Mouse (Mus musculus) heart, embryonic 16.5 days (tissue): ENCODE results near the gene Ndufa11. TPM values are rescaled to one million over a fixed set of nuclear protein-coding genes. Genes with fewer than 3 reads are reported as not detected.

Experiments
- ATAC-seq: fragments of 200-750 bp; cut with Nextera tagmentation; replicated peaks from 2 replicates; pipeline ENCODE4 v1.8.0; 2017; ENCODE audit warnings: moderate number of reproducible peaks; ENCODE audit not compliant: insufficient read depth, low FRiP score; ENCODE audit errors: extremely low read depth
- H3K27ac ChIP-seq: fragments of 300-500 bp; sonication (generic); 2 replicates; pipeline ENCODE4 v1.5.1; 2014; ENCODE audit warnings: mild to moderate bottlenecking, low read length, control low read depth, moderate library complexity
- H3K27me3 ChIP-seq: fragments of 300-500 bp; sonication (generic); 2 replicates; pipeline ENCODE4 v1.6.1; 2014; ENCODE audit warnings: low read length, mixed read lengths; ENCODE audit not compliant: control insufficient read depth, insufficient read depth
- H3K36me3 ChIP-seq: fragments of 300-500 bp; sonication (generic); 2 replicates; pipeline ENCODE4 v1.6.1; 2014; ENCODE audit not compliant: control insufficient read depth, insufficient read depth
- H3K4me1 ChIP-seq: fragments of 300-500 bp; sonication (generic); 2 replicates; pipeline ENCODE4 v1.6.1; 2014; ENCODE audit warnings: low read length, mixed read lengths; ENCODE audit not compliant: control insufficient read depth, insufficient read depth
- H3K4me2 ChIP-seq: fragments of 300-500 bp; sonication (generic); 2 replicates; pipeline ENCODE4 v1.6.1; 2014; ENCODE audit warnings: low read depth, mild to moderate bottlenecking, control low read depth, low read length
- H3K4me3 ChIP-seq: fragments of 300-500 bp; sonication (generic); 2 replicates; pipeline ENCODE4 v1.5.1; 2014; ENCODE audit warnings: mild to moderate bottlenecking, control low read depth, low read length
- H3K9ac ChIP-seq: fragments of 300-500 bp; sonication (generic); 2 replicates; pipeline ENCODE4 v1.6.1; 2014; ENCODE audit warnings: low read length, control low read depth
- H3K9me3 ChIP-seq: fragments of 300-500 bp; sonication (generic); replicated peaks from 2 replicates; pipeline ENCODE4 v1.6.1; 2016; ENCODE audit warnings: low read length; ENCODE audit not compliant: control insufficient read depth
- WGBS: fragments of 180-500 bp; shearing (Covaris S2); extraction: QIAGEN DNeasy Blood & Tissue Kit; methylation state at CpG from one replicate; pipeline ENCODE4 v1.1.7; 2014; 5-methylcytosine and 5-hydroxymethylcytosine counted together
- polyA plus RNA-seq: library from polyadenylated mRNA; unstranded; fragments of >200 nt; fragmentation: Nextera tagmentation; extraction: Ambion mirVana; gene quantifications from 2 replicates; pipeline ENCODE4 v1.2.1, GENCODE M21; 2015

The Ndufa11 gene
- polyA plus RNA-seq, 1 experiment from 2014 or later, result 1,043 TPM

DNA sequence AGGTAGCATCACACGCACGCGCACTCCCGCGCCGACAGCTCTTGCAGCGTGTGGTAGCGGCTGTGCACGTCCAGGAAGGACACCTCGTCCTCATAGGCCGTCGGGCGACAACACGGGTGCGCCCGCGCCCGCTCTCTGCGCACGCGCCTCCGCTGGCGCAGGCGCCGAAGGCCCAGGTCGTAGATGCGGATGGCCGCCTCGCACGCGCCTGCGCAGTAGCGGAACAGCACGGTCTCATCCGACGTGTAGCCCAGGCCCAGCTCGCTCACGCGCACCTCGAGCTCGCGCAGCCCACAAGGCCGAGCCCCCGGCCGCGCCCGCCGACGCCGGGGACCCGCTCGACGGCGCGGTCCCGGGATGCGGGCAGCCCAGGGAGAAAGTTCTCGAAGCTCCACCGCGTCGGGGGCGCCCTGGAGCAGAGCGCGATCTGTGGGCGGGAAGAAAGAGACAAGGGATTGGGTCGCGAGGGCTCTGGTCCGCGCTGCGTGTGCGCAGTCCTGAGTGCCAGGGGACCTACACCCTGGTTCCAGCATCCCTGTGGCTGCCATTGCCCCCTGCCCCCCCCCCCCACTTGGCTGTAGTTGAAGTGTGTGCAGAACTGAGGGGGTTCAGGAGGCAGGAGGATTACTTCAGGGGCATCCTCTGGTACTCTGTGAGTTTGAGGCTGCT lies 34.0 kb downstream of the Ndufa11 start:
- Histone ChIP-seq H3K4me1 (no peaks in the 10 kb centered on the region; the same call in 1 of the 2 replicates), H3K27me3 (peaks cover 50% of the 10 kb centered on the region), H3K4me3 (peak overlapping the region; percentile 40), H3K27ac (no peak overlapping the region), H3K9me3 (no peaks in the 10 kb centered on the region), H3K4me2 (peak overlapping the region; percentile 59), H3K9ac (peak overlapping the region; percentile 36; the same call in 1 of the 2 replicates), H3K36me3 (no peaks in the 10 kb centered on the region)
- 18% methylated on average over 71 of the region's 71 CpGs for WGBS
- peak; percentile 44 for ATAC-seq

DNA sequence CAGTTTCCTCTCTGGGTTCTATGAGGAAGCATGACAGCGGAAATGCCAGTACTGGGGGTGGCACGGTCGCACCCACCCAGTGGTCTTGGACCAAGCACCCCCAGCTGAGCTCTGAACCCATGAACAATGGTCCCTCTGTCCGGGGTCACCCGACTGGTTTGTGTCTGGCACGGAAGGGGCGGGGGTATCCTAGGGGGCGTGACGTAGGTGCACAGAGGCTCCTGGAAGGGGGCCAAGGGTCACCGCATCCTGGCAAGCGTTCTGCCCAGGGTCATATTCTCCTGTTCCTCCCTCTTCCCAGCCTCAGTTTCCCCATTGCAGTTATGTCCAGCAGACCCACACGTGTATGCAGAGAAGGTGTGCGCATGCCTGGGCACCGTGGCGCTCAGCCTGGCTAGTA lies 35.9 kb downstream of the Ndufa11 start:
- H3K27ac ChIP-seq, result no peak overlapping the region
- peaks cover 10% of the 10 kb centered on the region for H3K4me1 ChIP-seq
- WGBS, result 30% methylated on average over 15 of the region's 15 CpGs
- no peak overlapping the region for H3K4me2 ChIP-seq
- ATAC-seq, result no peak
- 0 out of 2 replicates have a peak, but pooled peaks cover 2% of the 10 kb centered on the region for H3K9me3 ChIP-seq
- H3K27me3 ChIP-seq, result peaks cover 55% of the 10 kb centered on the region
- no peak overlapping the region for H3K4me3 ChIP-seq
- no peak overlapping the region for H3K9ac ChIP-seq
- no peaks in the 10 kb centered on the region for H3K36me3 ChIP-seq

DNA sequence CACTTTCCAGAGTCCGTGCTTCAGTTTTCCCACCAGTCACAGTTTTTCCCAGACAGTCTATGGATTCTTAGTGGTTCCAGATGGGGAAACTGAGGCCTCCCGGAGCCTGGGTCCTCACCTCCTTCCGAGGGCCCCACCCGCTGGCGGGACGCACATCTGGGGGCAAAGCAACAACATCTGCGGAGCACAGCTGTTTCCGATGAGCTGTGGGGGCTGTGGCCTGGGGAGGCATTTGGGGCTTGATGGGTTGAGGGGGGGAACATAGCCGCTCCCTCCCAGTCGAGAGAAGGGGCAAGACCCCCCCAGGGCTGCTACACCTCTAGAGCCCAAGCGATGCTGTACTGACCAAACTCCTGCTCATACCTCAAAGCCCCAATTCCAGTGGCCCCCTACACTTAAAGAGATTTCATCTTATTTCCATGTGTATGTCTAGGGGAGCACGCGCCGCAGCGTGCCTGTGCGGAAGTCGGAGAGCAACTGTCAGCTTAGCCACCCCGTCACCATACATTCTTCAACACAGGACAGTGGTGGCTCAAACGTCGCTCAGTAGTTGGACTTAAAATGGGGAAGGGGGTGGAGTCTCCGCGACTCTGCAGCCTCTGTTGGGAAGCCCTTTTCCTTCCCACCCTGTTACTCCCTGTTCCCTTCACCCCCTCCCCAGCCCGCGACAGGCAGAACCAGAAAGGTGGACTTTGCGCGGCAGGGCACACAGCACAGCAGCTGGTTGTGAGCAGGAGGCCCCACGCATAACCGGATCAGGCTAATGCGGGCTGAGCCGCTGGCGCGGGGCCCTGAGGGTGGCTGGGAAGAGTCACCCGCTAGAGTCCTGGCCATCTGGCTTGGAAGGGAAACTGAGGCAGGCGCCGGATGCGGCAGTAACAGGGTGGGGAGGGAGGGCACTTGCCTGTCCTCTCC lies 37.0 kb downstream of the Ndufa11 start:
- ATAC-seq, result no peak
- Histone ChIP-seq H3K9ac (peak overlapping the region; percentile 38; the same call in 1 of the 2 replicates), H3K9me3 (0 out of 2 replicates have a peak, but pooled peaks cover 5% of the 10 kb centered on the region), H3K4me1 (peaks cover 10% of the 10 kb centered on the region), H3K4me3 (peak overlapping the region; percentile 12; the same call in 1 of the 2 replicates), H3K4me2 (peak overlapping the region; percentile 41; the same call in 1 of the 2 replicates), H3K36me3 (no peaks in the 10 kb centered on the region), H3K27ac (no peak overlapping the region), H3K27me3 (peaks cover 55% of the 10 kb centered on the region)
- WGBS, result 13% methylated on average over 36 of the region's 36 CpGs

DNA sequence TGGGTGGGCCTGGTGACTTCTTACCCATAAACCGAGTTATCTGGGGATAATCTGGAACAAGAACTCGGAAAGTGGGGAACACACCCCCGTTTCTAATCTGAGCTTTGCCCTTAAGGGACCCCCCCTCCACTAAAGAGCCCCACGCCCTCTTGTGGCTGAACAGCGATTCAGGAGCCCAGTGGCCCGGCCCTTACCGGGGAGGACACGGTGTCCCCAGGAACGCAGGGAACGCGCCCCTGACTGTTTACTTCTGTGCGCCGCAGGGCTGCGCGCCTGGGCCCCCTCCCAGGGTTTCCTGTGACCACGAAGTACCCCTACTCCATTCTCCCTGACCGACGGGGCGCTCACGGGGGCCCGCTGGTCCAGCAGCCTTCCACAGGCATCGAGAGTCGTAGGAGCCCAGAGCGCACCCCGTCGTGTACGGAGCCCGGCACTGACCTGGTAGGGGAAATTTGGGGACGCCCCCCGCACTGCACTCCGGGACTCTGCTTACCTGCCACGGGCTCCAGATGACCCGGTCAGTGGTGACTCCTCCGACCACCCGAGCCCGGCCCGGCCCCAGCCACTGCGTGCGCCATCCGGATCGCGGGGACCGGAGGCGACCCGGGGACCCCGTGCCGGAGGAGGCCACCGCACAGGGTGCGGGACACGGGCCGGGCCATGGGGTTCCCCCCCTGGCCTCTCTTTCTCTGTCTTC lies 39.3 kb downstream of the Ndufa11 start:
- Histone ChIP-seq H3K27me3 (peaks cover 48% of the 10 kb centered on the region), H3K9ac (peak overlapping the region; percentile 86), H3K4me2 (peak overlapping the region; percentile 98), H3K27ac (peak overlapping the region; percentile 37; the same call in 1 of the 2 replicates), H3K9me3 (0 out of 2 replicates have a peak, but pooled peaks cover 5% of the 10 kb centered on the region), H3K4me3 (peak overlapping the region; percentile 67), H3K4me1 (peaks cover 17% of the 10 kb centered on the region), H3K36me3 (no peaks in the 10 kb centered on the region)
- ATAC-seq, result 0 out of 2 replicates have a peak, but pooled peaks have one; percentile 1
- 1% methylated on average over 51 of the region's 51 CpGs for WGBS

- Histone ChIP-seq H3K27ac (peak within 1 kb of the TSS; percentile 37; the same call in 1 of the 2 replicates), H3K4me3 (peak within 1 kb of the TSS; percentile 67), H3K4me2 (peak within 1 kb of the TSS; percentile 98), H3K4me1 (peaks cover 21% of the 10 kb centered on the region), H3K9me3 (0 out of 2 replicates have a peak, but pooled peaks cover 5% of the 10 kb centered on the region), H3K27me3 (peaks cover 42% of the 10 kb centered on the region), H3K9ac (peak within 1 kb of the TSS; percentile 86), H3K36me3 (no peaks in the 10 kb centered on the region)
- under 1% methylated on average over 48 of the region's 48 CpGs for WGBS
- ATAC-seq, result peak; percentile 73
Observed at GRCm38 (mm10) chr17:56757416-56758123, 40.0 kb downstream of the Ndufa11 start, which contains the start of gene Nrtn. Nrtn (minus strand) TSS chr17:56757530.

- no peak for ATAC-seq
- peak overlapping the region; percentile 98; the same call in 1 of the 2 replicates for H3K4me2 ChIP-seq
- peaks cover 38% of the 10 kb centered on the region for H3K27me3 ChIP-seq
- H3K27ac ChIP-seq, result no peak overlapping the region
- H3K4me1 ChIP-seq, result peaks cover 27% of the 10 kb centered on the region
- 0 out of 2 replicates have a peak, but pooled peaks cover 5% of the 10 kb centered on the region for H3K9me3 ChIP-seq
- 0 out of 2 replicates have a peak overlapping the region, but pooled peaks have one; percentile 2 for H3K4me3 ChIP-seq
- H3K36me3 ChIP-seq, result no peaks in the 10 kb centered on the region
- WGBS, result 5% methylated on average over 12 of the region's 12 CpGs
- no peak overlapping the region for H3K9ac ChIP-seq
Observed at GRCm38 (mm10) chr17:56758132-56758531, 40.6 kb downstream of the Ndufa11 start.

DNA sequence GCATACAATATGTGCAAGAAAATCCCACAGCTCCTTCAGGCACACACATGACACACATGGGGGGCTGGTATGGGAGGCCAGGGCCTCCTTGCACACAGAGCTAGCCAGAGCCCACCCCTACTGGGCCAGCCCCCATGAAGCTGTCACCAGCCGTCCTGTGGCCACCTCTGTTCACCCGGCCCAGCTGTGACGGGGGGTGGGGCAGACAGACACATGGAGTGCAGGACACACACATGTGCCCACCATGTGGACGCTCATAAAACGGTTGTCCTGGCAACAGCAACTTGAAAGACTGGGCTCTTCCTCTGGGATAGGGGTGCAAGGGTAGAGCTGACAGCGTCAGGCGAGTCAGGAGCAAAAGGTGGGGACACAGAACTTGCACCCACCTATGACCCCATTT lies 41.7 kb downstream of the Ndufa11 start:
- Histone ChIP-seq H3K9ac (no peak overlapping the region), H3K36me3 (no peaks in the 10 kb centered on the region), H3K4me2 (no peak overlapping the region), H3K27me3 (peaks cover 27% of the 10 kb centered on the region), H3K4me1 (peaks cover 29% of the 10 kb centered on the region), H3K27ac (no peak overlapping the region), H3K9me3 (0 out of 2 replicates have a peak, but pooled peaks cover 5% of the 10 kb centered on the region), H3K4me3 (no peak overlapping the region)
- ATAC-seq, result no peak
- WGBS, result 64% methylated on average over 7 of the region's 7 CpGs

GRCm38 (mm10) chr17:56761077-56761476 lies 43.5 kb downstream of the Ndufa11 start:
- Histone ChIP-seq H3K27me3 (peaks cover 9% of the 10 kb centered on the region), H3K4me3 (no peak overlapping the region), H3K4me2 (no peak overlapping the region), H3K9me3 (0 out of 2 replicates have a peak, but pooled peaks cover 5% of the 10 kb centered on the region), H3K4me1 (peaks cover 34% of the 10 kb centered on the region), H3K36me3 (no peaks in the 10 kb centered on the region), H3K27ac (no peak overlapping the region; the same call in 1 of the 2 replicates), H3K9ac (no peak overlapping the region)
- no peak for ATAC-seq
- WGBS, result 63% methylated on average over 3 of the region's 3 CpGs
